Mouse (Mus musculus) layer of hippocampus, adult 8-10 months (tissue): ENCODE measurements around the gene Fgfr2. TPM values are rescaled to one million over a fixed set of nuclear protein-coding genes. Genes with fewer than 3 reads are reported as not detected.

Experiments used
- DNase-seq, 2 experiments: peaks; one replicate each; pipeline ENCODE4 v3.0.0; 2022; ENCODE audit warnings: low spot score in 2 of 2
- total RNA-seq, 4 experiments: library from RNA; stranded (reverse); gene quantifications; 2 replicates each; pipeline ENCODE4 v1.2.4; 2022

The Fgfr2 gene
- total RNA-seq, 4 experiments from 2014 or later = 60.7 to 72.9 (median 65.8) TPM

DNA sequence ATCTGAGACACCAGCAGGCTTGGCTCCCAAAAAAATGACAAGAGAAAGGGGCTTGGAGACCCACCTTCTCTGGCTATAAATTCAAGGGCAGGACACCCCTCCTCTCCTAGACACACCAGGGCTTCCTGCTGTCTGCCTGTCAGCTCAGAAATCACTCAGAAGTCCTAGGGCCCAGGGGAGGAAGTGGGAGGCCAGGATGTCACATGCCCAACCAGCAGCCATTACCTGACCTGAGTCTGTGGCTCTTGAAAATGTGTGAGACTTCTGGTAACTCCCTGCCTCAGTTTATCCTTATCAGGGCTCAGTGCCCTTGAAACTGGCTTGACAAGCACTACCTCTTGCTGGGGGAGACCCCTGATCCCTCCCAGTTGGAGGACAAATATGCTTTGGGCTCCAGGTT lies 423.5 kb downstream of the Fgfr2 start:
- no peak for DNase-seq

DNA sequence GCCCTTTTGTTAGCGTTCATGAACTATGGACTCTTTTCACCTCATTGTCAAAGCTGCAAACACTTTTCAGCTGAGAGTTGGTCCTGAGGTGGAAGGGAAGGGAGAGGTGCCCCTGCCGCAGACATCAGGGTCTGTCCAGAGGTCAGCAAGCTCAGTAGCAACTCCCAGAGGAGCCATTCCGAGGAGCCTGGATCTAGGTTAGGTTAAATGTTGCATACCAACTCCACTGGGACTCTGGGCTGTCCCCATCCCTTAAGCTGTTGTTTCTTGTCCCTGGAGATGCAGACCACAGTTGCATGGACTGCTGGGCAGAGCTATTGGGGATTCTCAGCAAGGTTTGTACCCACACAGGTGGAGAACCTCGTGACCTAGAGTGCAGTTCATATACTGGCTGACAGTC lies 424.0 kb downstream of the Fgfr2 start:
- DNase-seq = no peak

DNA sequence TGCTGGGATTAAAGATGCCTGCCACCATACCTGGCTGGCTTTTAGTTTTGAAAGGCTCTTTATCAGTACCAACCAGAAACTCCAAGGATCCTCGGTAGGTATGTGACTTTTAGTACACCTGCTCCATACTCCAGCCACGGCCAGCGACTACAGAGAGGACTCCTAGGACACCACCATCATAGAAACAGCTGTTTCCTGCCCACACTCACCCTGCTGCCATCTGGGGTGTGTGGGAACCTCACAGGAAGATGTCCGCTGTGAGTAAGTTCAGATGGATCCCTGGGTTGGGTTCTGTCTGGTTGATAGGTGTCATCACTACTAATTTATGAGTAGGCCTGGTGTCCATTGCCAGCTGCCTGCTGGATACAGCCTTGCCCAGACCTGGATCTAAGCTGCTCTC lies 424.4 kb downstream of the Fgfr2 start:
- DNase-seq = no peak

DNA sequence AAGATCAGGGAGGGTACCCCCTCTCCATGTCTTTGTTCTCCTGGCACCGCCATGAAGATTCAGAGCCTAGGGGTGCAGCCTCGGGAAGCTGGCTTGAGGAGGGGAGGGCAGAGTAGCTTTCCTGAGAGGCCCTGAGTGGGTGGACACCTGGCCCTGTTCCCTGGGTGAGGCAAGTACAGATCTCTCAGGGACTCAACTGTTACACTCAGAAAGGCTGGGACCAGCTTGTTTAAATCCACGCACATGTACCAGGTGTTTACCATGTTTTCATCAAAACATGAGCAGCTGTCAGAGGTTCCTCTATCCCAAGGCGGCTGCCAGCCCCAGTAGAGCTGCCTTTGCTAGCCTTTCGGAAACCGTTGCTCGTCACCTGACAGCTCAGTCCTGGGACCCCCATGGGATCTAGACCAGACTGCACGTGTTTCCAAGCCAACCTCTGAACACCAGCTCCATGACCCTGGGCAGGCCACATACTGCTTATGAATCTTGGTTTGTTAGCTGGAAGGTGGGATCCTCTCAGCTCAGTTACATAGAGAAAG lies 425.8 kb downstream of the Fgfr2 start:
- no peak for DNase-seq

DNA sequence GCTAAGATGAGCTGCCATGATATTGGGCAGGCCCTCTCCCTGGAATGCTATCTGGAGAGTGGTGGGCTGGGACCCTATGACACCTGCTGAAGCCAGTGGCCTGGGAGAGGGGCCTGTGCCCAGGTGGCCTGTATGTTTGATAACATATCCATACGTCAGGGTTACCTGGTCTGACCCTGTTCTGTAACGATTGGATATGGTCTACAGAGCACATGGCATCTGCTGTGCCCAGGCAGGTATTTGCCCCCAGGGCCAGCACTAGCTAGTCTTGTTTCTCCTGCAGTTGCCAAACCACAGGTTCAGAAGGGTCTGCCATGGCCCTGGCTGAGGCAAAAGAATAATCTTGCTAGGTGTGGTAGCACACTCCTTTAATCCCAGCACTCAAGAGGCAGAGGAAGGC lies 429.6 kb downstream of the Fgfr2 start:
- DNase-seq = no peak

DNA sequence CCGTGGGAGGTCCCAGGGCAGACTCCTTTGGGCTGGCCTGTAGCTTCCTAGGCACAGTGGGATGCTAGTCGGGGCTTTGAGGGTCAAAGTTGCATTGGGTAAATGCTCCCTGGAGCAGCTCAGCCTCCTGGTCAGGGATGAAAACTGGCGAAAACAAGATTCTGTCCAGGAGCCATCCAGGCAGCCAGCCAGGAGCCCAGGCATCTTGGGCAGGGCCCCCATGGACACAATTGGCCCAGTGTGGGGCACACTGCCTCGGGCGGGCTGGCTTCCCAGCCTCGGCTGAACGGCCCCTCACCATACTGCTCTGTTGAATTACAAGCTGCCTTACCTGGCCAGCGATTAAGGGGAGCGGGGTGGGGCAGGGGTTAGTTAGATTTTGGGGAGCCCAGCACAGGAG lies 430.4 kb downstream of the Fgfr2 start:
- DNase-seq = peak; percentile 69 to 72

DNA sequence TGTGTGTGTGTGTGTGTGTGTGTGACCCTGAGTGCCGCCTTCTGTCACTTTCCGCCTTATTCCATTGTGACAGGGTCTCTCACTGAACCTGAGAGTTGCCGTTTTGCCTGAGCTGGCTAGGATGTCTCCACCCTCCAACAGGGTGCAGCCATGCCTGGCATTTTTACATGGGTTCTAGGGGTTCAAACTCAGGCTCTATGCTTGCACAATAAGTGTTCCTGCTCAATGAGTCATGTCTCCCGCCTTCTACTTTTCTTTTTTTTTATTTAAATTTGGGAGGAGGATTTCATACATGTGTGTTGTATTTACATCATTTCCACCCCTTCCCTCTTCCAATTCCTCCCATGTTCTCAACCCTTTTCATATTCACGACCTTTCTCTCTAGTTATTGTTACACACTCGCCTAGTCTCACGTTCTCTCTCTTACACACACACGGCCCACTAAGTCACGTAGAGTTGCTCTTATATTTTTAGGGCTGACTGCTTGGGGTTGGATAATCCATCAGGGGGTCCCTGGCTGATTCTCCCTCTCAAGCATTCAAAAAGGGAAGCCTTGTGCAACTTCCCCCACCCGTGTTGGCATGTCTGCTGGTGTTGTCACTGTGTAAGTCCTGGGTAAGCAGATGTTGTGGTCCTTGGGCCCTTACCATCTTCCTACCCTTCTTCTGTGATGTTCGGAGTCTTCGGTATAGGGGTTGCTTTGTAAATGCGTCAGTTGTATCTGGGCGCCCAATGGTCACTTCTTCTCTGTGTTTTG lies 432.3 kb downstream of the Fgfr2 start:
- no peak for DNase-seq

DNA sequence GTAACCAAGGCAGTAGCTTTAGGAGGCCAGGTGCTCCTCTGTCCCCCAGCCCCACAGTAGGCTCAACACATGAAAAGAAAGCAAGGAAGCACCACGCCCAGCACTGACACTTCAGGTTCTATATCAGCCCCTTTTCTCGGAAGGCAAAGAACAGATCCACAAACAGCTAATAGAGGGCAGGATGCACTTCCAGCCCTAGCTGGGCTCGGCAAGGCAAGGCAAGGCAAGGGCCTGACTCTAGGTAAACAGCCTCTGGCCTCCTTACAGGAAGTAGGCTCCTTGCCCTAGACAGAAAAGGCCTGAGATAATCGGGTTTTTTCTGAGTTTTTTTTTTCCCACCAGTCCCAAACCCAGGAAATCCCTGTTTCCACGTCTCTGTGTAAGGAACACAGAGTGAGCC lies 433.4 kb downstream of the Fgfr2 start:
- DNase-seq = no peak

DNA sequence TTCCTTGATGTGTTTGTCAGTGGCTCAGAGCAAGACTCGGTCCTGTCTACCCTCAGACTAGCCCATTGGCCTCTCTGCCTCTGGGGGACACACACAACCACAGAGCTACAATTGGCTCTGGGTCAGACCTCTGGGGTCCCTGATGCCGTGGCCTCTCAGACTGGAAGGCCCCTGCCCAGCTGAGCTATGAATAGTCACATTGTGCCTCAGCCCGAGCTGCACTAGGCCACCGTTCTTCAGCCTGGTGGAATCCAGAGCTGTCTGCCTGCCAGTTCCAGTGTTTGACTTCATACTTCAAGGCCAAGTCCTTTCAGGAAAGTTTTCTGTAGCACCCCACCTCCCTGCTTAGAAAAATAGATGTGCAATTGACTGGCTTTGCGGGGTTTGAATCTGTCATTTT lies 434.4 kb downstream of the Fgfr2 start:
- DNase-seq = no peak

DNA sequence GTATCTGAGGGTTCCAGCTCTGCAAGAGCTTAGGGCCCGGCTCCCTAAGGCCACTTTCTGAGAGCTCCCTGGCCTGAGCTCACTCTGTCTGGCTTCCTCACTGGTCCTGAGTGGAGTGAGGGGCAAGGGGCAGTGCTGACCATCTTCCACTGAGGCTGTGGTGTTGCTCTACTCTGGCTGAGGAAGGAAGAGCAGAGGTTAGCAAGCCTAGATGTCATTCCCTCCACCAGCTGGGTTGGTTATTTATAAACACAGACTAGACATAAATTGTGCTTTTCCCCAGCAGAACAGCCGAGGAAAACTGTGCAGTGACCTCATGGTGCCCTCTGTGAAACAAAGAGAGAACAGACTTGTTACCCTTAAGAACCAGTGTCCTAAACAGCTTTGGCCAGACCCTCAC lies 435.3 kb downstream of the Fgfr2 start:
- DNase-seq = no peak

DNA sequence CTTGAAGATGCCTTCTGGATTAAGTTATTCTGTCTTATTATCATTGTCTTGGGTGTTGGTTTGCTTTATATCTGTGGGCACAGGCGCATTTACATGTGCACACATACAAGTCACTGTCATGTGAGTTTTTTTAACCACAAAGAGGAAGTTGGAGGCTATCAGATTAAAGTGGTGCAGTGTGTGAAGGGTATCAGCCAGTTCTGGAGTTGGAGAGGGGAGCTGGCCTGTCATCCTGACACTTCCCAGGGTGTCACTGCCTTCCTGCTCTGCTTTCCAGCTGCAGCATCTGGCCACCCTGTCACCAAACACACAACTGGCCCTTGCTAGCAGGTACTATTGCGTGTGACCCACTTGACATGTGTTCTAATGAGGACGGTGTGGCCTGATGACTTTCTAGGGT lies 436.6 kb downstream of the Fgfr2 start:
- no peak for DNase-seq

DNA sequence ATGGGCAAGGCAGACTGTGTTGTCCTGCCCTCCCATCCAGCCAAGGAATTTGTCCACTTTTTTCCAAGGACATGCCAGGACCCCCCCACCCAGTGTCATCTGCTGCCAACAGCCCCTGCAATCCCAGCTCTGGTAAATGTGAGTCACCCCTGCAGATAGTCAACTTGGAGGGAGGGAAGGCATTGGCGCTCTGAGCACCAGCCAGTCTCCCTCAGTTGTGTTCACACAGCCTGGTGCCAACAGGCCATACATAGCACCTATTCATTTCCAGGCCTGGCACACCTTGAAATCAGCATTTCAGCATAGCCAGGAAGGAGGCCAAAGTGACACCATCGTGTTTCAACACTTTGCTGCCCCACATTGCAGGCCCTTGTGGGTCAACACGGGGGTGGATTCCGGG lies 439.2 kb downstream of the Fgfr2 start:
- no peak for DNase-seq

DNA sequence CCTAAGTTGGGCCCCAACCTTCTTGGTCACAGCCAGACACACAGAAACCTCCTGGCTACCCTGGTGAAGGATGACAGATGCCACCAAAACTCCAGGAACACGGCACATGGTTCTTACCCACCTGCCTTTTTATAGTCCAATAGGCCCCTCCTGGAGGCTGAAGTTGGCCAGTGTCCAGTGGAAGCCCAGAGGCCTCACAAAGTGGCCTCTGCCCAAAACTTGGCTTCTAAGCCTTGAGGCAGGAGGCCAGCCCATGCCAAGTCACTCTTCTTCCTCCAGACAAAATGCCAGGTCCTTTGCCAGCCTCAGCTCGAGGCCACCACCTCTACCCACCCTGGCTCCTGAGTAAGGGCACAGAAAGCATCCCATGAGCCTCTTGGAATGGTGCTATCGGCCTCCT lies 440.2 kb downstream of the Fgfr2 start:
- DNase-seq = no peak

DNA sequence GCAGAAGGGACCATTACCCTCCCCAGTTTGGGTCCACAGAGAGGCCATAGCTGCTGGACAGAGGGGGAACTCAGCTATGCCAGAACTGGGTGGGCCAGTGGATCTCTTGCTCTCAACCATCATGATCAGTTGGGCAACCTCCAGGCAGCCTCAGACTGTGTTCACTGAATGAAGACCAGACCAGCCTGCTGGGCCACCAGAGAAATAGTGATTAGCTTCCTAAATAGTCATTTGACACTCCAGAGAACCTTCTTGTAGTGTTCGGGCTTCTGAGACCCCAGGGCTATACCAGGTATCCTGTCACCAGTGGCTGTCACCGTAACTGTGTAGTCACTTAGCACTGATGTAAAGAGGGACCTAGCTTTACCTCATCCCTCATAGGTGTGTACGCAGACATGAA lies 440.8 kb downstream of the Fgfr2 start:
- DNase-seq = no peak

DNA sequence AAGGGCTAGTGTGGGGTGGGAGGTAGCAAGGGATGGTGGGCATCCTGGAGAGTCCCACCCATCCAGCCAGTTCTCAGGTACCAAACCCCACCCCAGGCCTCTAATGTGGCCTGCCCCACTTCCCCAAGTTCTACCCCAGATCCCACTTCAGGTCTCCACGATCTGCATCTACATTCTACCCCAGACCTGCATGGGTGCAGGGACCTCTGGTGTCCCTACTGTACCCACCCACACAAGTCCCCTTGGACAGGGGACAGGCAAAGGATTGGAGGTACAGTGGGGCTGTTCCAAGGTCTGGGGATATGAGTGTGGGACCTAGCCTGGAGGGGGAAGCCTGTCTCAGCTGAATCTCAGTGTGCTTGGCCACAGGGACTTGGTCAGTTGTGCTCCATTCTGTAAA lies 441.3 kb downstream of the Fgfr2 start:
- DNase-seq = no peak

DNA sequence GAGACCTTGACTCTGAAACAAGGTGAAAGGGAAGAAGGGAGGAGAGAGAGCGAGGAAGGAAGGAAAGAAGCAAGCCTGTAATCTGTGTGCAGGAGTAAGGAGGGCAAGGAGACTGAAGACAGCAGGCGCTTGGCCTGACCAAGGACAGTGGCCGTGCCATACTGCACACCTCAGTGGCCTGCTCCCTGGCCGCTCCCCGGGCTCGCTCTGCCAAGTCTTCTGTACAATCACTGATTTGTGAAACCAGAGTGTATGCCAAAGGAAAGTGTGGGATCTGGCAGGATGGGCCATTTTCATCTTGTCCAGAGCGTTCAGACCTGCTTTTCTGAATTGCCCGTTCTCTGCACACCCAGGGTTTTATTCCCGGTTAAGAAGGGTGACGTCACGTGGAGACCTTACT lies 441.9 kb downstream of the Fgfr2 start:
- no peak for DNase-seq

DNA sequence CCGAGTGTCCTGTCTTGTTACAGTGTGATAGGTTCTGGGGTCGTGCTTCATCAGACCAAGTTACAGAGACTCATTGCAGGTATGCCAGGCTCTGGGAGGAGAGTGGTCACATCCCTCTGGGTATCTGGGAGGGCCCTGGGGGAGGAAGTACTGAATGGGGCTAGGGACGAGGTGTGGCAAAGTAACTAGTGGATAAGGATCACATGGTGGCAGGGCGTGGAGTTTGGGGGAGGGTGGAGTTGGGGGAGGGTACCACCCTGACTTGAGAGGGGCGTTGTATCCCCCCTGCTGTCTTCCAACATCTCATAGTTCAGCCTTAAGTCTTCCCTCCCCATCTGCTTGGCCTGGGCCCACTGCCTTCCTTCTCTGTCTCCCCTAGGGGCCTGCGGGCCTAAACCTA lies 443.6 kb downstream of the Fgfr2 start:
- DNase-seq = no peak

DNA sequence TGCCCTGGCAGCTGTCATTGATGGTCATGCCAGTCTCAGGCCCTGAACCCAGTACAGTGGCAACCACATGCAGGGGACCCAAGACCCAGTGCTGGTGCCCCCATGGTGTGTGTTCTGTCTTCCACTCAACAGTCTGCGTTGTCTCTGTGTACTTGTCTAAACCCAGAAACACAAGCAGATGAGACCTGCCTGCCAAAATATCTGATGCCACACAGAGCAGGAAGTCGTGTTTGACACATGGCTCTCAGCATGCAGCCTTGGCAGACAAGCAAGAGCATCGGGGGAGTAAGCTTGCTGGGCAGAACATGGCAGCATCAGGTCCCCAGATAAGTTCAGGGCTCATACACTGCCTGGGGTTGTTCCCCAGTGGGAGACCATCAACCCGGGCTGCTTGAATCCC lies 444.0 kb downstream of the Fgfr2 start:
- peak in 1 of 2 experiments; percentile 57 for DNase-seq

DNA sequence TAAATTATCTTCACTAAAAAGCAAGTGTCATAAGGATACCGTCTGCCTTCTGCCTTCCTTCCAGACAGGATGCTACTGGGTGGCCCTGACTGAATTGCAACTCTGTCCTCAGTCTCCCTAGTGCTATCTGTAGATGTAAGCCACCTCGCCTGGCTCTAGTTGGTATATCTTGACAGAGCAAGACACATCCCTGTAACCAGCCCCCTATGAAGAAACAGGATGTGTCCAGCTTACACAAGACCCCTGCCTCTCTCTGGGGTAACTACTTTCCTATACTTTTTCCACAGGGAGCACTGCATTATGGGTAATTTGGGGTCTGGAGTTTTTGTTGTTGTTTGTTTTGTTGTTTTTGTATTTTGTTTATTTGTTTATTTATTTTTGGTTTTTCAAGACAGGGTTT lies 447.2 kb downstream of the Fgfr2 start:
- no peak for DNase-seq

DNA sequence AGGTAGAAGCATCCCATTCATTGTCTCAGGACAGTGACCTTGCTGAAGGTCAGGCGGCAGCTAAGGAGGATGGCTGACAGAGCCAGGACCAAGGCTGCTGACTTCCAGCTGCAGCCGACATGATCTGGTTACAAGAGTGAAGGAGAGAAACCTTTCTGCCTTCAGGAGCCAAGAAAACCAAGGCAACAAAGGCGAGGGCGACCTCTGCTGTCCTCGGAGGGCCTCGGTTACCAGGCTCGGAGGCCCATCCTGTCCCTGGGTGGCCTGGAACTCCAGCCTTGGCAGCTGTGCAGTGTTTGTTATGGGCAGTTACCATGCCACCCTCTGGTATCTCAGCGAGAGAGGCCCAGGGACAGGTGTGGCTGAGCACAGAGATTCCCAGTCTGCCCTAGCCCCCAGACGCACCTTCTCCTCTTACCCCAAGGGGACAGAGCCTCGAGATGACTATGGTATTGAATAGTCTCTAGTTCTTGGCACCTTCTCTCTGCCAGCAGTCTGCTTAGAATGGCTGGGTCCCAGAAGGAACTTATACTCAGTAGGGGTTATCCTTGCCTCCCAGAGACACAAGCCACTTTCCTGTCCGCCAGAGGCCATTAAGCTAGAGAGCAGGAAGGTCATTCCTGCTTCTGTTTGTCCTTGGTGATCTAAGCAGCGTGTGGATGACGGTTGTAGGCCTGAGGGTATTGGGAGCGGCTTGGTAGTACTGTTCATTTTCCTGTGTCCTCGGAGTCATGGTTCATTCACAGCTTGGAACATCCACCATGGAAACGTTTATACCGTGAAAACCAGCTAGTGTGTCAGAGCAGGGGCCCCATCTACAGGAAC lies 449.0 kb downstream of the Fgfr2 start:
- no peak for DNase-seq

DNA sequence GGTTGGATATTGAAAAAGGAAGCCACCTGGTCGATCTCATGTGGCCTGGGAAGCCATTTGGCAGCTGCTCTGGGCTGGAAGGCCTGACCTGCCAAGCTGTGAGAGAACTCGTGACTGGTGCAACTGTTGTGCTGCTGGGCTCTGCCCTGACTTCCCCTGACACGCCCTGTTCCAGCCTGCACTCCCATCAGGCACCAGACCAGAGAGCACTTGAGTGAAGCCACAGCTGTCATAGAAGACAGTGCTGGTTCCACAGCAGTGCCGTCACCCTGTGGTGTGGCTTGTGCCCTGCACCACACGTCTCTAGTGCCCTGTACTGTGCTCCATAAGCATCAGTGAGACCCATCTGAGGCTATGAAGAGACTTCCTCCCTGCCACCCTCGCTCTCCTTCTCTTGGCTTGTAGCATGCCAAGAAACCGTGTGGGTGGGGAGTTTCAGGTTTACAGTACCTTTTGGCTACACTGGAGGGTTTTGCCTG lies 450.6 kb downstream of the Fgfr2 start:
- no peak for DNase-seq

DNA sequence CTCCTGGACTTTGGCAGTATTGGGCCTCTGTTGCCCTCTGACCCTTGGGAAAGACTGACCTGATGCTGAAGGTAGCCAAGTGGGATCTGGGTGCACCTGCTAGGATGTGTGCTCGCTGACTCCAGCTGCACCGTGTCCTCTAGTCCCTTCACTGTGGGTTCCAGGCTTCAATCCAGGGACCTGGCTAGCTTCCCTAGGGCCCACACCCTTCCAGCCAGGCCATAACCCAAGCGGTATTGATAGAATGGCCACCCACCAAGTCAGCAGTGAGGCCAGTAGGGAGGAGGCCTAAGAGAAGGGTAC lies 452.3 kb downstream of the Fgfr2 start:
- DNase-seq = no peak
